Mouse (Mus musculus) bone marrow macrophage, adult 2 months (primary cell): Measurements from ENCODE around the gene Cib4.

Experiments
- CTCF ChIP-seq: IDR thresholded peaks from 2 replicates; pipeline ENCODE4 v1.5.1; 2012; ENCODE audit warnings: low read depth, mild to moderate bottlenecking, low read length, moderate library complexity
- POLR2A ChIP-seq: IDR thresholded peaks from 2 replicates; pipeline ENCODE4 v1.6.1; 2012; ENCODE audit warnings: mild to moderate bottlenecking, low read depth, low read length, borderline replicate concordance

GRCm38 (mm10) chr5:30588301-30588968, 42.8 kb upstream of the Cib4 start:
- TF ChIP-seq CTCF = no peak
- TF ChIP-seq POLR2A = no peak
